ENCODE assay signal across 7 mouse cellular contexts in the genomic region with DNA sequence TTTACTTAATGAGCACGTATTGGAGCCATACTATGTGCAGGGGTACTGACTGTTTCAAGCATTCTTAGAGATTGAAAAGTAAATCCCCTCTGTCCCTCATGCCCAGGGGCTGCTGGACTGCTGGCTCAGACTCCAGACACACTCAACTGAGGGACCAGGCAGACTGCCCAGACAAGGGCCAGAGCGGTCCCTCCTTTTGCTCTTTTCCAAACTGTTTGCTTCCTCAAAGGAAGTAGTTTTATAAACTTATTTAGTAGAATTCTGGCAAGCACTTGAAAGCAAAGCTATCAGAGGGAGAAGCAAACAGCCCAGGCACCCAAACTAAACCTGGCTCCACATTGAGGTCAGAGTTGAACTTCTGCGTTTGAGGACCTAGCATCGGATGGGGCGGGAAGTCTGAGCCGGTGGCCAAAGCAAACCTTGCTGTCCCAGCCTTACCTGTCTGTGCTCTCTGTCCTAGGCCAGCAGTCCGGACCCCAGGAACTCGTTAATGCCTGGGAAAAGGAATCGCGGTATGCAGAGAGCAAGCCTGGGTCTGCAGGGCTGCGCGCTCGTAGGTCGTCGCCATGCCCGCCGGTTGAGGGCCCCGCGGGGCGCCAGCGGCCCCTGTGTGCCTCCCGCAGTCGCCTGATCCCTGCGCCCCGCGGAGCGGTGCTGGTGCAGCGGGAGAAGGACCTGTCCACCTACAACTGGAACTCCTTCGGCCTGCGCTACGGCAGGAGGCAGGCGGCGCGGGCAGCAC. TPM values are rescaled to one million over a fixed set of nuclear protein-coding genes. Genes with fewer than 3 reads are reported as not detected.
DNase-seq lines count a peak whose midpoint lies in the region; ATAC-seq and TF ChIP-seq lines count a peak whose summit lies in the region.

No protein-coding gene starts in this region.

- no peaks in the 10 kb centered on the region for H3K27me3 ChIP-seq in ES-Bruce4 (ENCODE audit: control insufficient read depth, insufficient read depth, low read length, poor library complexity, severe bottlenecking)
- H3K27me3 ChIP-seq in hindbrain, postnatal 0 days (ENCODE audit: insufficient read depth, low read length), result no peaks in the 10 kb centered on the region

- H3K36me3 ChIP-seq in ES-Bruce4 (ENCODE audit: control insufficient read depth, insufficient read depth, low read length, poor library complexity, severe bottlenecking), result no peaks in the 10 kb centered on the region
- no peaks in the 10 kb centered on the region for H3K36me3 ChIP-seq in hindbrain, postnatal 0 days (ENCODE audit: insufficient read depth, low read length)

- TF ChIP-seq EP300 in ES-Bruce4 (IDR thresholded peaks at IDR 0.05; ENCODE audit: insufficient read depth, low read depth, low read length), result no peak

- peak overlapping the region; percentile 48 for H3K4me2 ChIP-seq in hindbrain, postnatal 0 days (ENCODE audit: low read depth, low read length)

- 0 out of 2 replicates have a peak, but pooled peaks have one; percentile 32 for ATAC-seq in common myeloid progenitor, adult 5-6 weeks (replicated peaks; ENCODE audit: low read depth, poor library complexity, severe bottlenecking)
- ATAC-seq in hindbrain, postnatal 0 days, result no peak

- DNase-seq in hindbrain, postnatal 0 days (ENCODE audit: low spot score), result peak; percentile 48
- peak; percentile 62 for DNase-seq in lung, postnatal 14 days
- no peak for DNase-seq in adrenal gland, postnatal 14 days
- DNase-seq in frontal cortex, postnatal 36 days (ENCODE audit: low spot score in 2 of 2), result no peak
- DNase-seq in layer of hippocampus, postnatal 36 days, result no peak

- peak overlapping the region; percentile 63 for H3K4me3 ChIP-seq in ES-Bruce4 (ENCODE audit: low read depth, low read length)
- peak overlapping the region; percentile 13; the same call in 1 of the 2 replicates for H3K4me3 ChIP-seq in hindbrain, postnatal 0 days (ENCODE audit: low read length)

- no peak for TF ChIP-seq CTCF in ES-Bruce4 (IDR thresholded peaks at IDR 0.05; ENCODE audit: low read depth, low read length)
- TF ChIP-seq CTCF in hindbrain, postnatal 0 days (IDR thresholded peaks at IDR 0.05; ENCODE audit: low read depth), result no peak

- no peaks in the 10 kb centered on the region for H3K9me3 ChIP-seq in ES-Bruce4 (replicated peaks; ENCODE audit: control insufficient read depth, insufficient read depth, low read length, poor library complexity, severe bottlenecking)
- no peaks in the 10 kb centered on the region for H3K9me3 ChIP-seq in hindbrain, postnatal 0 days (ENCODE audit: low read length)

- H3K27ac ChIP-seq in ES-Bruce4 (ENCODE audit: insufficient read depth, low read length), result no peak overlapping the region
- H3K27ac ChIP-seq in hindbrain, postnatal 0 days, result no peak overlapping the region

- no peaks in the 10 kb centered on the region for H3K4me1 ChIP-seq in ES-Bruce4 (ENCODE audit: control insufficient read depth, insufficient read depth, low read length)
- peaks cover 18% of the 10 kb centered on the region for H3K4me1 ChIP-seq in hindbrain, postnatal 0 days (ENCODE audit: insufficient read depth, low read length)

- H3K9ac ChIP-seq in ES-Bruce4 (ENCODE audit: low read depth, poor library complexity, severe bottlenecking), result peak overlapping the region; percentile 30
- H3K9ac ChIP-seq in hindbrain, postnatal 0 days (replicated peaks; ENCODE audit: low read length), result 0 out of 2 replicates have a peak overlapping the region, but pooled peaks have one; percentile 6

- no peak for TF ChIP-seq POLR2A in ES-Bruce4 (IDR thresholded peaks at IDR 0.05; ENCODE audit: insufficient read depth, low read length)

- 10% methylated on average over 34 of the region's 34 CpGs for WGBS in hindbrain, postnatal 0 days

RNA-seq across cellular contexts. Expression of a gene that starts 7.4 kb away (rescaled TPM):
- polyA plus RNA-seq in ES-Bruce4 (2011; ENCODE audit: insufficient read depth, insufficient read length, low read depth, missing spikeins), result not detected in 2 replicates
- not detected in 2 replicates for total RNA-seq in common myeloid progenitor, adult 5-6 weeks (2017)
- total RNA-seq in hindbrain, postnatal 0 days (2014; rRNA removed), result not detected in 2 replicates
- 1.4 TPM in 1 of 2 replicates, not detected in the other for polyA plus RNA-seq in hindbrain, postnatal 0 days (2015; fragmentation: Nextera tagmentation; extraction: Ambion mirVana)
- not detected in 2 replicates for total RNA-seq in adrenal gland, postnatal 14 days (2021)
- total RNA-seq in layer of hippocampus, postnatal 36 days (2021), result not detected

RNA-seq across cellular contexts. Expression of a gene that starts 19.5 kb away (rescaled TPM):
- polyA plus RNA-seq in ES-Bruce4 (2011; ENCODE audit: insufficient read depth, insufficient read length, low read depth, missing spikeins), result not detected in 2 replicates
- total RNA-seq in common myeloid progenitor, adult 5-6 weeks (2017), result not detected in 2 replicates
- not detected in 2 replicates for total RNA-seq in hindbrain, postnatal 0 days (2014; rRNA removed)
- 0.08 TPM in 1 of 2 replicates, not detected in the other for polyA plus RNA-seq in hindbrain, postnatal 0 days (2015; fragmentation: Nextera tagmentation; extraction: Ambion mirVana)
- total RNA-seq in adrenal gland, postnatal 14 days (2021), result 1.4 and 2.9 TPM in 2 replicates
- total RNA-seq in layer of hippocampus, postnatal 36 days (2021), result not detected

RNA-seq across cellular contexts. Expression of a gene that starts 21.2 kb away (rescaled TPM):
- not detected in 2 replicates for polyA plus RNA-seq in ES-Bruce4 (2011; ENCODE audit: insufficient read depth, insufficient read length, low read depth, missing spikeins)
- total RNA-seq in common myeloid progenitor, adult 5-6 weeks (2017), result not detected in 2 replicates
- total RNA-seq in hindbrain, postnatal 0 days (2014; rRNA removed), result 0.58 and 1.1 TPM in 2 replicates
- 1.6 and 1.7 TPM in 2 replicates for polyA plus RNA-seq in hindbrain, postnatal 0 days (2015; fragmentation: Nextera tagmentation; extraction: Ambion mirVana)
- 5.4 and 12.6 TPM in 2 replicates for total RNA-seq in adrenal gland, postnatal 14 days (2021)
- not detected for total RNA-seq in layer of hippocampus, postnatal 36 days (2021)

RNA-seq across cellular contexts. Expression of a gene that starts 34.3 kb away (rescaled TPM):
- polyA plus RNA-seq in ES-Bruce4 (2011; ENCODE audit: insufficient read depth, insufficient read length, low read depth, missing spikeins), result 3.3 and 3.4 TPM in 2 replicates
- total RNA-seq in common myeloid progenitor, adult 5-6 weeks (2017), result not detected in 2 replicates
- total RNA-seq in hindbrain, postnatal 0 days (2014; rRNA removed), result 36.7 and 49.7 TPM in 2 replicates
- 27.4 and 29.6 TPM in 2 replicates for polyA plus RNA-seq in hindbrain, postnatal 0 days (2015; fragmentation: Nextera tagmentation; extraction: Ambion mirVana)
- 7.6 and 28.3 TPM in 2 replicates for total RNA-seq in adrenal gland, postnatal 14 days (2021)
- total RNA-seq in layer of hippocampus, postnatal 36 days (2021), result 1 to 10 TPM; 1.2 to 1.4 TPM

Comparison
In these comparisons a context has a peak if more than half of its experiments do, and no peak if none do; other contexts are left out.
1. DNase-seq: peak in hindbrain, postnatal 0 days (single experiment) and lung, postnatal 14 days (single experiment); none in adrenal gland, postnatal 14 days (single experiment), frontal cortex, postnatal 36 days (0 of 2) and layer of hippocampus, postnatal 36 days (0 of 2).